Mouse (Mus musculus): ENCODE data around the gene Macrod2.

Gene Macrod2

GRCm38 (mm10) chr2:140561426-140561825, 166.3 kb downstream of the Macrod2 start:
- no peak for DNase-seq (ENCODE audit: low read depth in 2 of 2, low spot score in 2 of 2)

DNA sequence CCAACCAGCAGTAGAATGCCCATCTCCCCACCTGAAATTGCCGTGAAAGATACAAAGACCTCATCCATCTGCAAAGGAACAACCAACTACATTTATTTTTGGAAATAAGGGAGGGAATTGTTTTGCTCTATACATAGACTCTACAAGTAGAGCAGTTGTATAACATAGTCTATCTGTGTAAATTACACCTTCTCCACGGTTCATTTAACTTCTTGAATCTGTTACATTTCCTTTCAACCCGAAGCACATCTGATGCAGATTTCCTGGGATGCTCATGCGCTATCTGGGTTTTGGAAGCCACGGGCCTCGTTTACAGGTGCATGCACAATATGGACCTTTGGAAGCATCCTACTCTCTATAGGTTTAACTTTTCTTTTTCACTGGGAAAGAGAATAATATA, 175.8 kb downstream of the Macrod2 start:
- DNase-seq (ENCODE audit: low read depth in 2 of 2, low spot score in 2 of 2) = no peak

DNA sequence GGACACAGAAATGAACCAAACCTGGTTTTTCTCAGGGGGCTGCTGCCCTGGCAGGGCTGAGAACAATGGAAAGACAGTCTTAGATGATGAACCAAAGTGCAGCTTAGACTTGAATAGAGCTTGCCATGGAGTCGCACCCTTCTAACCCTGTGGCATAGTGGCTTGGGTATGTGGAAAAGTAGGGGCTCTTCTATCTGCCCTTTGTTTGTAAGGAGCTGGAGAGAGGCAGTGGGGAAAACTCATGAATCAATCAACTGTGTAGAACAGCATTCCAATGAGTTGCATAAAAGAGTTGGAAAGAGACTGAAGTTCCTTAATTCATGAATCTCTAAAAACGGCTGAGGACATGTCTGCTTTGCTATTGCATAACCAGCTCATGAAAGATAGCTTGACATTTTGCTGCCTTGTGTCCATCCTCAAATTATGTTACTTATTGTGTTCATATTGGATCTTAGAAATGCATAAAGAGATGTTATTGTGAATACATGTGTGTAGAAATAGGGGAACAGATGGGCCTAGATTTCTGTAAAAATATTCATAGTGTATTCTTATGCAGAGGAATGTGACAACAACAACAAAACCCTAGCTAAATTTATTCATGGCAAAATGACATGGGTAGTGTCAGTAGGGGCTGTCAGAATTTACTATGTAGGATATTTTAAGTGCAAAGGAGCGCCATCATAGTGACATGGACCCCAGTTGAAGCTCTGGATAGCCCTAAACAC, 197.6 kb downstream of the Macrod2 start:
- DNase-seq (ENCODE audit: low read depth in 2 of 2, low spot score in 2 of 2) = no peak

DNA sequence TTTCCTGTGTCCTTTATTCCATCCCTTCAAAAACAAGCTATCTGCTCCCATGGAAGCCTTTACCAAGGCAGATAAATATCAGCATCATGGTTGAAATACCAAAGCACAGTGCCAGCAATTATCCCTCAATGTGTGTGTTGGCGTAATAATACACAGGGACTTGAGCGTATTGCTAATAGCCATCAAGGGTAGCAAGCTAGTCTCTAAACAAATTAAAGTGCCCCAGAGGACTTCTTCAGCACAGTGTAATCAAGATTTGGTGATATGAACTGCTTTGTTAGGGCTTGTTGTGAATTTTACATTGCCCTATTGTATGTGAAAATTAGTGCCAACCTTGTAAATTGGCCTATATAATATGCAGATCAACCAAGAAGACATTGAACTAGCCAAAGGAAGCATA, 201.8 kb downstream of the Macrod2 start:
- no peak for DNase-seq (ENCODE audit: low read depth in 2 of 2, low spot score in 2 of 2)

DNA sequence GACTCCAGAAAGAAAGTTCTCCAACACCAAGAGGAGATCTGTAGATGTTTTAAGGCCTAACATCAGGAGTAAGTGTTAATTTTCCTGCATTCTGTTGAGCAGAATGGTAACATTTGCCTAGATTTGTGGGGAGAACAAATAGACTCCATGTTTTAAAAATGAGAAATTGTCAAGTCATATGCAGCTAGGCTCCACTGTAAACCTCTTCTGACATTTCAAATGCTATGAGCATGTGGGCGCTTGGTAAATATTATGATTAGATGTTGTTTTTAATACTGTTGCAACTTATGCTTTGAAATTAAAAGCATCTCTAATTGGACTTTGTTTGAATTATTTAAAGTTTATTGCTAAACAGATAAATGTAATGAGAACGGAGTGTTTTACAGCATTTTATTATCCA, 220.3 kb downstream of the Macrod2 start:
- DNase-seq (ENCODE audit: low read depth in 2 of 2, low spot score in 2 of 2) = no peak

DNA sequence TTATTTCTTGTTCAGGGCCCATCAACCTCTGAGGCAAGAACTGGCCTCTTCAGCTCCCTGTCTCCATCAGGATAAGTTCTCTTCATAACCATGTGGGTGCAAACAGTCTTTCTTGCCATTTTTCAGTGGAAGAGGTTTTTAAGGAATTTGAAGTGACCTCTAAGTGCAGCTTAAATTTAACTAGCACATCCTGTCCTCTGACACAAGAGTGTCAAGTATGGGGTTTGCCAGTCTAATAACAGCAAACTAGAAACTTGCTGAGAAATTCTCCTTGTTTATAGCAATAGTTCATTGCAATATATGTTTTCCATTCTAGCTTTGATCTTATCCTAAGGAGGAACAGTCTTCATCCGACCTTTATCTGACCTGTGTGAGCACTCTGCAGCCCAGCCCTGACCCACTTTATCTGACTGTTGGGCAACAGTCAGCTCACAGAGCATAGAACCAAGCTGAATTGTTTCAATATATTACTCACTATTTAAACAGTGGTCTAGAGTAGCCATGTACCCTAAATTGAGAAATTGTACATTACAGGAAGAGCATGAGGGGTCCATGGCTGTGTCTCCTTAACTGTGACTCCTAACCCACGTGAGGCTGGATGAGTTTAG, 226.7 kb downstream of the Macrod2 start:
- no peak for DNase-seq (ENCODE audit: low read depth in 2 of 2, low spot score in 2 of 2)

DNA sequence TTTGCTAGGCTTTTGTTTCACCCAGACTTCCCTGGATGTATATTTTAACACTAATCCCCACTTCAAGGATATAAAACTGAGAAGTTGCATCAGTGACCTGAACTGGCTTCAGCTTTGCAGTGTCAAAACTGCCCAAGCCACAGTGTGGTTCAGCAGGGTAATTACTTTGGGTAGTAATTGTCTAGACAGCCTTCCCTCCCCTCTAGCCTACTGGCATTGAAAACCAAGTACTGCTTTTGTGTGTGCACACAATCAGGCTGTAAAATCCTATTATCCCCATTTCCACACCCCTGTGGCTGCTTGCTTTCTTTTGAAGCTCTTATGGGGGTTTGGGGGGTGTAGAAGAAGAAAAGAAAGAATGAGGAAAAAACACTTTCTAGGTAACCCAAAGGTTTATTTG, 258.4 kb downstream of the Macrod2 start:
- DNase-seq (ENCODE audit: low read depth in 2 of 2, low spot score in 2 of 2) = no peak

- DNase-seq (ENCODE audit: low read depth in 2 of 2, low spot score in 2 of 2) = no peak
Measured at GRCm38 (mm10) chr2:140653978-140654377, 258.9 kb downstream of the Macrod2 start.

GRCm38 (mm10) chr2:140662673-140663072, 267.6 kb downstream of the Macrod2 start:
- DNase-seq (ENCODE audit: low read depth in 2 of 2, low spot score in 2 of 2) = no peak

DNA sequence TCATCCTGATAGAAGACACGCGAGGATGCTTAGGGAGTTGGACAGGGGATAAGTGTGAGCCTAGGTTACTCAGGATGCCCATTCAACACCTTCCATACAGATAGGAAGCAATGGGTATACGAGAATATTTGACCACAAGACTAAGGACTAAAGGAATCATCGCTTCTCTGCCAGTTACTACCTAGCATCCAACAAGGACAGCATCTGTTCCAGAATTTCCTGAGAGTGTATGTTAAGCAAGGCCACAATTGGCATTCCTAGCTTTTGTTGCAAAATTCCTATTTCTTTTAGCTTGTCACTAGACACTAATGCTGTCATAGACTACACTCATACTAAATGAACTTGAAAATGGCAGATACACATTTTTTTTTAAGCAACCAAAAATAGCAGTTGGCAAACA, 269.3 kb downstream of the Macrod2 start:
- DNase-seq (ENCODE audit: low read depth in 2 of 2, low spot score in 2 of 2) = no peak

DNA sequence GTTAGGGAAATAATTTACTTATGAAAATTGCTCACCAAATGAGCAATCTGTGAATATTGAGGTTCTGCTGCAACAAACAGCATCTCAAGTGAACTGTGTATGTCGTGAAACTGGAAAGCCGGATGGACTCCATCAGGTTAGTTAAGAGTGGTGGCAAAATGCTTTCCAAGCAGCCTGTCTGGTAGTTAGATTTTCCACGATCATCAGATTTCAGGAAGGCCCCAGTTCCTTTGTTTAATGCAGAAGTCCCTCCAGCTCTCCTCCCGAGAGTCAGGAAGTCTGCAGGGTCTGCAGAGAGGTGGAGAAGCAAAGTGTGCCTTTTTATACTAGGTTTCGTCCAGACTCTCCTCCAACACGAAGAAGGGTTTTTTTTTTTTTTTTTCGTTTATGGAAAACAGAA, 271.7 kb downstream of the Macrod2 start:
- DNase-seq (ENCODE audit: low read depth in 2 of 2, low spot score in 2 of 2) = no peak

GRCm38 (mm10) chr2:140667261-140668047, 272.3 kb downstream of the Macrod2 start:
- DNase-seq (ENCODE audit: low read depth in 2 of 2, low spot score in 2 of 2) = no peak

DNA sequence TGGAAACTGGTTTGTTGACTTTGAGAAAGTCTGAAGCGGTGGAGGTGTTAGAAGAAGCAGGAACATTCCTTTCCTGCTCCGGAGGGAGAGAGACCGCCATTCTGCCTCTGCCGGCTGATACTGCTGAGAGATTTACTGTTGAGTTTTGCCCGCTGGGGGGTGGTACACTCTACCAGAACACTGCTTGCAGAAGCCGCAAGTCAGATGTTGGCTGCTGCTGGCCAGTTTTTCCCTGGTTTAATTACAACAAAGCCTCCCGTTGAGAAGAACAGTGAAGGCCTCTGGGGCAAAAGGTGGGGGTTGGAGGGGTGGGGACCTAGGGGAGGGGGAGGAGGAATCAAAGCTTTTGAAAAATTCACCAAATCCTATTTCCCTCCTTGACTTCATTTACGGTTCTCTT, 273.2 kb downstream of the Macrod2 start:
- no peak for DNase-seq (ENCODE audit: low read depth in 2 of 2, low spot score in 2 of 2)

DNA sequence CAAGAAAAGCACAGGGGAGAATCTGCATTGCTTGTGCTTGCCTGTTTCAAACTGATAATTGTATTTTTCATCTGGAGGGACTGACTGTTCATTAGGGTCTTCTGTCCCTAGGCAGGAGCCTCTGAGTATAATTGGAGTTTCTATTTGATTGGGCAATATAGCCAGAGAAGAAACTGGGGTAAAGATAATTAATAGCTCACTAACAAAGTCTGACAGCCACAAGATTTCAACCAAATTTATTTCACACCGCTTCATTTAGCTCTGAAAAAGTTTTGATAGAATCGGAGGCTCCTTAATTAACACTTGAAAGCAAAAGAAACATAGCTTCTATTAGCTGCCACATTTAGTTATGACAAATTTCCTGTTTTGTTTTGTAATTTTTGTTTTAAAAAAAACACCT, 274.0 kb downstream of the Macrod2 start:
- DNase-seq (ENCODE audit: low read depth in 2 of 2, low spot score in 2 of 2) = no peak

DNA sequence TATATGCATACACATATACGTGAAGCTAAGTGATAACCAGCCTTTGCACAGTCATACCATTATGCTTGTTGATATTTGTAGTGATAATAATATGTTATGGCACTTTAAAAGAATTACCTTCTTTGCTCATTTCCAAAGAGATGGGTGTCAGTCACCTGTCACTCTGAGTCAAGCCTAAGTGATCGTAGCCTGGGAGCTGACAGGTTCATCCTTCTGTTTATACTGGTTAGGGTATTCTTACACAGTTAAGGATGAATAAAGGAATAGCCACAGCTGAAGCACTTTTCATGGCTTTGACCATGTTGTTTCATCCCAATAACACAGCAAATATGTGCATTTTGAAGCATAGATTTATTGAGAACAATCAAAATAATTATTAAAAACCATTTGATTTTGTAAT, 274.7 kb downstream of the Macrod2 start:
- DNase-seq (ENCODE audit: low read depth in 2 of 2, low spot score in 2 of 2) = no peak

DNA sequence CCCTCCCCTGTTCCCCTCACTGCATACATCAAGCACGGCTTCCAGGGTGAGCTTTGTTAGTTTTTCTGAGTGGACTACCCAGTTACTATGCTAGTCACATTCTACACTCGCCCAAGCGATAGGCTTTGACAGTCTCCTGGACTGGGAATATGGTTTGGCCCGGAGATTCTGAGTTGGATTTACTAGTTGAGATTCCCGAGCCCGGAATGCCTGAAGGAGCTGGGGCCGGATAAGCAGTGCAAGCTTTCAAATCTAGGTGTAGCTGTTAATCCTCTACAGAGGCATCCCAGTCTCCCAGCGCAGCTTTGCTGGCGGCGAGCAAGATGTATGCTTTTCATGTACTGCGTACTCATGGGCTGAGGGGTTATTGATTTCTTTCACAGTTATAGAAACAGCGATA, 275.3 kb downstream of the Macrod2 start:
- no peak for DNase-seq (ENCODE audit: low read depth in 2 of 2, low spot score in 2 of 2)

- no peak for DNase-seq (ENCODE audit: low read depth in 2 of 2, low spot score in 2 of 2)
Measured at GRCm38 (mm10) chr2:140670963-140671702, 276.0 kb downstream of the Macrod2 start, which contains the start of gene Flrt3. Gene Flrt3, minus strand, starts transcription at chr2:140671469.

GRCm38 (mm10) chr2:140673466-140673865, 278.4 kb downstream of the Macrod2 start:
- no peak for DNase-seq (ENCODE audit: low read depth in 2 of 2, low spot score in 2 of 2)

GRCm38 (mm10) chr2:140676728-140677127, 281.6 kb downstream of the Macrod2 start:
- no peak for DNase-seq (ENCODE audit: low read depth in 2 of 2, low spot score in 2 of 2)

GRCm38 (mm10) chr2:140690906-140691305, 295.8 kb downstream of the Macrod2 start:
- no peak for DNase-seq (ENCODE audit: low read depth in 2 of 2, low spot score in 2 of 2)

DNA sequence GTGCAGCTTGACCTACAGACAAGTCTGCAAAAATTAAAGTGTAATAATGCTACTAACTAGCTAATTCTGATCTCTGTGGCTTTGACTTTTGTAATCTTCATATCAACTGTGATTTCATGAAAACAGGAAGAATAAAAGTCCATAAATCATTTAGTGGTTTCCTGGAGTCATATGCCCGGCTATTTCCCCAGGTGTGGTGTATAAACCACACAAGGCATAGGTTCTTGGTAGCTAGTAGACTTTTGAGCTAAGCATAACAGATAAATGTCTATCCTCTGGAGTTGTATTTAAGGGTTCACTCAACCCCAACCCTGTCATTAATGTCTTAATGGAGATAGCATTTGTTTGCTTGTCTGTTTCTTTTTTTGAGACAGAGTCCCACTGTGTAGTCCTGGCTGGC, 296.3 kb downstream of the Macrod2 start:
- no peak for DNase-seq (ENCODE audit: low read depth in 2 of 2, low spot score in 2 of 2)

Data from CD8-positive naive resting alpha-beta T cell, adult 2 months (primary cell).